Comparison of ENCODE assay signal across 10 mouse cellular contexts in genomic region chr11:70017199-70017767, GRCm38 (mm10). TPM values are rescaled to one million over a fixed set of nuclear protein-coding genes. Genes with fewer than 3 reads are reported as not detected.
A peak's percentile ranks its signal among the peaks of the same experiment; 100 is the strongest.
DNase-seq lines count a peak whose midpoint lies in the region; ATAC-seq and TF ChIP-seq lines count a peak whose summit lies in the region.
"Had no signal": no experiment of that assay in that cellular context is flagged by ENCODE, and none has a peak within 500 bp of the region (broad histone marks: within the 10 kb centered on the region; RNA-seq: fewer than 3 reads in every experiment).

No protein-coding gene starts in this region.

- H3K27ac ChIP-seq in heart, embryonic 12.5 days (ENCODE audit: poor library complexity, severe bottlenecking): no peak overlapping the region
- H3K27ac ChIP-seq in cortical plate, adult 2 months (ENCODE audit: insufficient read depth, low read length): 0 out of 2 replicates have a peak overlapping the region, but pooled peaks have one; percentile 13
- peak overlapping the region; percentile 95; the same call in 1 of the 2 replicates for H3K27ac ChIP-seq in forebrain, embryonic 16.5 days (ENCODE audit: low read length)
- peak overlapping the region; percentile 95 for H3K27ac ChIP-seq in limb, embryonic 15.5 days
- H3K27ac ChIP-seq: macrophage had no signal

- H3K4me3 ChIP-seq in heart, embryonic 12.5 days: no peak overlapping the region
- H3K4me3 ChIP-seq in cortical plate, adult 2 months (ENCODE audit: insufficient read depth, low read length): peak overlapping the region; percentile 34; the same call in 1 of the 2 replicates
- no peak overlapping the region; the same call in 1 of the 2 replicates for H3K4me3 ChIP-seq in forebrain, embryonic 16.5 days (replicated peaks; ENCODE audit: low read length)
- no peak overlapping the region for H3K4me3 ChIP-seq in limb, embryonic 15.5 days

- H3K4me1 ChIP-seq in heart, embryonic 12.5 days (replicated peaks): peaks cover 57% of the 10 kb centered on the region
- H3K4me1 ChIP-seq in cortical plate, adult 2 months (ENCODE audit: control insufficient read depth, insufficient read depth, low read length): peaks cover 4% of the 10 kb centered on the region; the same call in 1 of the 2 replicates
- H3K4me1 ChIP-seq in forebrain, embryonic 16.5 days (replicated peaks; ENCODE audit: control insufficient read depth, insufficient read depth, low read length): peaks cover 52% of the 10 kb centered on the region
- H3K4me1 ChIP-seq in limb, embryonic 15.5 days: peaks cover 60% of the 10 kb centered on the region

- H3K27me3 ChIP-seq in heart, embryonic 12.5 days (replicated peaks): no peaks in the 10 kb centered on the region
- H3K27me3 ChIP-seq in forebrain, embryonic 16.5 days (replicated peaks; ENCODE audit: control insufficient read depth, insufficient read depth, low read length): no peaks in the 10 kb centered on the region
- H3K27me3 ChIP-seq in limb, embryonic 15.5 days: no peaks in the 10 kb centered on the region

- H3K9me3 ChIP-seq in heart, embryonic 12.5 days (replicated peaks): no peaks in the 10 kb centered on the region
- H3K9me3 ChIP-seq in forebrain, embryonic 16.5 days (ENCODE audit: control insufficient read depth, low read length): no peaks in the 10 kb centered on the region
- H3K9me3 ChIP-seq in limb, embryonic 15.5 days: no peaks in the 10 kb centered on the region

- TF ChIP-seq CTCF in cortical plate, adult 2 months (IDR thresholded peaks at IDR 0.05; ENCODE audit: extremely low read depth, insufficient read depth, low read length): no peak

- H3K4me2 ChIP-seq in heart, embryonic 12.5 days: peak overlapping the region; percentile 85
- H3K4me2 ChIP-seq in forebrain, embryonic 16.5 days (ENCODE audit: low read length): peak overlapping the region; percentile 83
- H3K4me2 ChIP-seq in limb, embryonic 15.5 days: peak overlapping the region; percentile 90; the same call in 1 of the 2 replicates

- H3K36me3 ChIP-seq in heart, embryonic 12.5 days: peaks cover 17% of the 10 kb centered on the region
- no peaks in the 10 kb centered on the region for H3K36me3 ChIP-seq in forebrain, embryonic 16.5 days (ENCODE audit: control insufficient read depth, insufficient read depth)
- peaks cover 19% of the 10 kb centered on the region for H3K36me3 ChIP-seq in limb, embryonic 15.5 days

- 40% methylated on average over 7 of the region's 7 CpGs for WGBS in heart, embryonic 12.5 days
- WGBS in forebrain, embryonic 16.5 days: 33% methylated on average over 7 of the region's 7 CpGs
- 41% methylated on average over 7 of the region's 7 CpGs for WGBS in limb, embryonic 15.5 days

- no peak for TF ChIP-seq POLR2A in cortical plate, adult 2 months (IDR thresholded peaks at IDR 0.05; ENCODE audit: extremely low read depth, insufficient read depth, low read length)

- no peak for ATAC-seq in heart, embryonic 12.5 days (ENCODE audit: insufficient number of reproducible peaks, low FRiP score)
- ATAC-seq in forebrain, embryonic 16.5 days: no peak
- ATAC-seq in limb, embryonic 15.5 days (ENCODE audit: insufficient number of reproducible peaks, low FRiP score, low TSS enrichment, low read depth): no peak
- ATAC-seq: inflammation-experienced regulatory T-cells, adult 6 months had no signal

- H3K9ac ChIP-seq in heart, embryonic 12.5 days: 0 out of 2 replicates have a peak overlapping the region, but pooled peaks have one; percentile 41
- H3K9ac ChIP-seq in forebrain, embryonic 16.5 days (replicated peaks; ENCODE audit: low read depth, low read length): peak overlapping the region; percentile 92
- no peak overlapping the region; the same call in 1 of the 2 replicates for H3K9ac ChIP-seq in limb, embryonic 15.5 days

- intact Hi-C loops in heart, postnatal 10 days (cut with DNase I): no loop called here

- no peak for DNase-seq in heart, postnatal 10 days
- DNase-seq in right cerebral cortex, postnatal 25 days: no peak
- no peak for DNase-seq in c-Kit-positive CD71-positive TER-119-positive erythroid progenitor cells, embryonic 14.5 days (ENCODE audit: low spot score)
- DNase-seq in layer of hippocampus, postnatal 25 days (ENCODE audit: extremely low spot score in 1 of 2, low spot score in 1 of 2): no peak

RNA-seq across cellular contexts. Expression of gene Dlg4, which starts 0.5 kb away (rescaled TPM):
- polyA plus RNA-seq in heart, embryonic 12.5 days (2016; fragmentation: Nextera tagmentation; extraction: Ambion mirVana): 4.2 and 6.0 TPM in 2 replicates
- total RNA-seq in heart, postnatal 10 days (2021): 10 to 100 TPM; 11.5 to 12.0 TPM
- polyA plus RNA-seq in cortical plate, adult 2 months (2012; rRNA removed): 816 and 828 TPM in 2 replicates
- 25.6 and 32.7 TPM in 2 replicates for polyA plus RNA-seq in forebrain, embryonic 16.5 days (2015; fragmentation: Nextera tagmentation; extraction: Ambion mirVana)
- polyA plus RNA-seq in limb, embryonic 15.5 days (2015; fragmentation: Nextera tagmentation; extraction: Ambion mirVana): 9.6 and 10.7 TPM in 2 replicates
- total RNA-seq in layer of hippocampus, postnatal 25 days (2021): 100 to 1,000 TPM; 857 to 887 TPM

RNA-seq across cellular contexts. Expression of gene Acadvl, which starts 2.1 kb away (rescaled TPM):
- polyA plus RNA-seq in heart, embryonic 12.5 days (2016; fragmentation: Nextera tagmentation; extraction: Ambion mirVana): 126 and 129 TPM in 2 replicates
- 1,000 to 10,000 TPM; 1,260 to 1,282 TPM for total RNA-seq in heart, postnatal 10 days (2021)
- 66.5 and 71.6 TPM in 2 replicates for polyA plus RNA-seq in cortical plate, adult 2 months (2012; rRNA removed)
- polyA plus RNA-seq in forebrain, embryonic 16.5 days (2015; fragmentation: Nextera tagmentation; extraction: Ambion mirVana): 60.2 and 60.6 TPM in 2 replicates
- polyA plus RNA-seq in limb, embryonic 15.5 days (2015; fragmentation: Nextera tagmentation; extraction: Ambion mirVana): 92.2 and 100 TPM in 2 replicates
- total RNA-seq in layer of hippocampus, postnatal 25 days (2021): 10 to 100 TPM; 56.9 to 62.4 TPM

RNA-seq across cellular contexts. Expression of gene Dvl2, which starts 16.9 kb away (rescaled TPM):
- polyA plus RNA-seq in heart, embryonic 12.5 days (2016; fragmentation: Nextera tagmentation; extraction: Ambion mirVana): 25.8 and 26.1 TPM in 2 replicates
- total RNA-seq in heart, postnatal 10 days (2021): 10 to 100 TPM in 1 of 2 experiments, 1 to 10 TPM in 1; 8.6 to 11.8 TPM
- polyA plus RNA-seq in cortical plate, adult 2 months (2012; rRNA removed): 26.9 and 30.4 TPM in 2 replicates
- polyA plus RNA-seq in forebrain, embryonic 16.5 days (2015; fragmentation: Nextera tagmentation; extraction: Ambion mirVana): 34.6 and 34.7 TPM in 2 replicates
- polyA plus RNA-seq in limb, embryonic 15.5 days (2015; fragmentation: Nextera tagmentation; extraction: Ambion mirVana): 42.2 and 43.1 TPM in 2 replicates
- 10 to 100 TPM; 31.2 to 37.8 TPM for total RNA-seq in layer of hippocampus, postnatal 25 days (2021)

RNA-seq across cellular contexts. Expression of gene Phf23, which starts 21.7 kb away (rescaled TPM):
- polyA plus RNA-seq in heart, embryonic 12.5 days (2016; fragmentation: Nextera tagmentation; extraction: Ambion mirVana): 51.0 and 54.1 TPM in 2 replicates
- total RNA-seq in heart, postnatal 10 days (2021): 10 to 100 TPM; 23.1 to 27.7 TPM
- polyA plus RNA-seq in cortical plate, adult 2 months (2012; rRNA removed): 37.6 and 38.2 TPM in 2 replicates
- 63.7 and 66.8 TPM in 2 replicates for polyA plus RNA-seq in forebrain, embryonic 16.5 days (2015; fragmentation: Nextera tagmentation; extraction: Ambion mirVana)
- 72.2 and 81.6 TPM in 2 replicates for polyA plus RNA-seq in limb, embryonic 15.5 days (2015; fragmentation: Nextera tagmentation; extraction: Ambion mirVana)
- 10 to 100 TPM; 41.4 to 46.9 TPM for total RNA-seq in layer of hippocampus, postnatal 25 days (2021)

RNA-seq across cellular contexts. Expression of gene Gabarap, which starts 26.3 kb away (rescaled TPM):
- polyA plus RNA-seq in heart, embryonic 12.5 days (2016; fragmentation: Nextera tagmentation; extraction: Ambion mirVana): 445 and 451 TPM in 2 replicates
- 100 to 1,000 TPM; 275 to 295 TPM for total RNA-seq in heart, postnatal 10 days (2021)
- 330 and 334 TPM in 2 replicates for polyA plus RNA-seq in cortical plate, adult 2 months (2012; rRNA removed)
- 563 and 565 TPM in 2 replicates for polyA plus RNA-seq in forebrain, embryonic 16.5 days (2015; fragmentation: Nextera tagmentation; extraction: Ambion mirVana)
- 545 and 568 TPM in 2 replicates for polyA plus RNA-seq in limb, embryonic 15.5 days (2015; fragmentation: Nextera tagmentation; extraction: Ambion mirVana)
- 100 to 1,000 TPM; 229 to 258 TPM for total RNA-seq in layer of hippocampus, postnatal 25 days (2021)

Comparison
In these comparisons a context has a peak if more than half of its experiments do, and no peak if none do; other contexts are left out.
1. RNA of gene Dlg4, which starts 0.5 kb away (polyA plus RNA-seq): 816 to 828 TPM in cortical plate, adult 2 months; 25.6 to 32.7 TPM in forebrain, embryonic 16.5 days, 9.6 to 10.7 TPM in limb, embryonic 15.5 days and 4.2 to 6.0 TPM in heart, embryonic 12.5 days; every median in the first group is over 10 times any median in the second.
2. Peak in every context shown above with its lines, with median percentiles within 50 percentile points of each other: H3K4me2 ChIP-seq.